Mouse (Mus musculus): ENCODE measurements around the gene Fads3.
A peak's percentile ranks its signal among the peaks of the same experiment; 100 is the strongest.

Fads3 gene

GRCm38 (mm10) chr19:10071892-10072291, 30.5 kb downstream of the Fads3 start:
- no peak for DNase-seq

GRCm38 (mm10) chr19:10073145-10073544, 31.8 kb downstream of the Fads3 start:
- DNase-seq, result no peak

- DNase-seq, result no peak
Measured at GRCm38 (mm10) chr19:10078392-10078791, 37.0 kb downstream of the Fads3 start.

GRCm38 (mm10) chr19:10080384-10080783, 39.0 kb downstream of the Fads3 start:
- DNase-seq, result no peak

GRCm38 (mm10) chr19:10082105-10082504, 40.7 kb downstream of the Fads3 start:
- DNase-seq, result no peak

GRCm38 (mm10) chr19:10085454-10085853, 44.1 kb downstream of the Fads3 start:
- no peak for DNase-seq

GRCm38 (mm10) chr19:10086976-10087375, 45.6 kb downstream of the Fads3 start:
- DNase-seq, result no peak

GRCm38 (mm10) chr19:10093829-10094228, 52.5 kb downstream of the Fads3 start:
- no peak for DNase-seq

- DNase-seq, result no peak
Measured at GRCm38 (mm10) chr19:10094695-10095094, 53.3 kb downstream of the Fads3 start.

GRCm38 (mm10) chr19:10096371-10096876, 55.1 kb downstream of the Fads3 start:
- DNase-seq, result no peak

GRCm38 (mm10) chr19:10097826-10098225, 56.5 kb downstream of the Fads3 start:
- DNase-seq, result peak; percentile 12

- peak; percentile 37 for DNase-seq
Measured at GRCm38 (mm10) chr19:10100631-10101071, 59.3 kb downstream of the Fads3 start.

GRCm38 (mm10) chr19:10101341-10102053, 60.1 kb downstream of the Fads3 start, which contains the start of gene Fads2:
Gene Fads2, minus strand, starts transcription at chr19:10101746.
- DNase-seq, result peak; percentile 58

- DNase-seq, result no peak
Measured at GRCm38 (mm10) chr19:10102054-10102700, 60.8 kb downstream of the Fads3 start.

GRCm38 (mm10) chr19:10104234-10104633, 62.9 kb downstream of the Fads3 start:
- no peak for DNase-seq

GRCm38 (mm10) chr19:10105034-10105493, 63.7 kb downstream of the Fads3 start:
- no peak for DNase-seq

- DNase-seq, result no peak
Measured at GRCm38 (mm10) chr19:10106634-10107033, 65.3 kb downstream of the Fads3 start.

- no peak for DNase-seq
Measured at GRCm38 (mm10) chr19:10107051-10107611, 65.8 kb downstream of the Fads3 start.

- DNase-seq, result no peak
Measured at GRCm38 (mm10) chr19:10108129-10108528, 66.8 kb downstream of the Fads3 start.

GRCm38 (mm10) chr19:10108666-10109065, 67.3 kb downstream of the Fads3 start:
- DNase-seq, result no peak

All from cerebellum, adult 9-11 months (tissue).